Mouse (Mus musculus) E14TG2a.4 (cell line): ENCODE measurements around the gene Sumf1.

Source experiments
- CTCF ChIP-seq: conservative IDR thresholded peaks from 2 replicates; pipeline ENCODE4 v1.5.1; 2014; ENCODE audit warnings: low read length
- POU5F1 ChIP-seq: IDR thresholded peaks from 2 replicates; pipeline ENCODE4 v1.6.1; 2014; ENCODE audit warnings: low read length, borderline replicate concordance

DNA sequence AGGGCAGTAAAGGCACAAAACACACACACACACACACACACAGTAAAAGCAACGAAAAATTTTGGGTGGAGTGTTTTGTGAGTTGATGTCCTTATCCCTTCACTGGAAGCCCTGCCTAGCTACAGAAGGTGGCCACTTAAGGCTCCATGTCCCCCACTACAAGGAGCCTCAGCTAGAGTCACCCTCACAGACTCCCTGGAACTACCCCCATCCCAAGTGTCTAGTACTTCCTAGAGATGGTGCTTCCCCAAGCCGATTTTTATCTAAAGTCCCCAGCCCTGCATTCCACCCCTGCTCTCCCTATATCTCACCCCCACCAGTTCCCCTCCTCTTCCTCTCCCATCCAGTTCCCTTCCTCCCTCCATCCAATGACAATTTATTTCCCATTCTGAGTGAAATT is 19.8 kb downstream of the Sumf1 start:
- no peak for TF ChIP-seq CTCF
- no peak for TF ChIP-seq POU5F1
